Mouse (Mus musculus): ENCODE measurements around the gene Bag2. TPM values are rescaled to one million over a fixed set of nuclear protein-coding genes. Genes with fewer than 3 reads are reported as not detected.
A peak's percentile ranks its signal among the peaks of the same experiment; 100 is the strongest.

Bag2 gene
- polyA plus RNA-seq, 1 experiment from 2014 or later: 28.4 TPM

DNA sequence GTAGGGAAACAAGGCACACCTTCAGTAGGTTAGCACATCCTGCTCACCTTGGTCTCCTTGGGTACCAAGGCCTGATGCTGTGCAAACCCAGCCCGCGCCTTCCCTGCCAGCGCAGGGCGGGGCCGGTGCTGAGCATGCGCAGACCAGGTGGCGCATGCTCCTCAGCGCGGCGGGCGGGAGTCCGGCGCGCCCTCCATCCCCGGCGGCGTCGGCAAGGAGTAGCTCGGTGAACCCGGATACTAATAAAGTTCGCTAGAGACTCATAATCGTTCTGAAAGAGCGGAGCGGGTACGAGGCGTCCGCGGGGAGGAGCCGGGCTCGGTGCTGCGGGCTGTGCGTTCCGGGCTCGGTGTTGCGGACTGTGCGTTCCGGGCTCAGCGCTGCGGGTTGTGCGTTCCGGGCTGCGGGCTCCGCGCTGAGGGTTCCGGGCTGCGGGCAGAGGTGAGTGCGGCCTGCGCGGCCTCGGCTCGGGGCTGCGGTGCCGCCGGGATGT, 37.8 kb downstream of the Bag2 start, which contains the start of gene Rab23:
Gene Rab23 (plus strand): TSS at position 155 of the 493 bp plus-strand sequence.
- Histone ChIP-seq H3K27me3 (ENCODE audit: control insufficient read depth, insufficient read depth, low read length) (no peaks in the 10 kb centered on the region), H3K27ac (ENCODE audit: low read depth, low read length) (peak within 1 kb of the TSS; percentile 90), H3K36me3 (ENCODE audit: control insufficient read depth, insufficient read depth, low read length) (no peaks in the 10 kb centered on the region), H3K4me2 (replicated peaks; ENCODE audit: low read depth, low read length) (peak within 1 kb of the TSS; percentile 69), H3K9me3 (ENCODE audit: control insufficient read depth, low read length) (no peaks in the 10 kb centered on the region), H3K4me3 (ENCODE audit: low read depth, low read length) (peak within 1 kb of the TSS; percentile 77), H3K9ac (ENCODE audit: low read depth, low read length) (peak within 1 kb of the TSS; percentile 91), H3K4me1 (replicated peaks; ENCODE audit: control insufficient read depth, insufficient read depth, low read length) (no peaks in the 10 kb centered on the region; the same call in 1 of the 2 replicates)
- ATAC-seq (ENCODE audit: low FRiP score) (peak; percentile 96), DNase-seq (ENCODE audit: low spot score) (peak; percentile 90)
- WGBS: under 1% methylated on average over 50 of the region's 54 CpGs

DNA sequence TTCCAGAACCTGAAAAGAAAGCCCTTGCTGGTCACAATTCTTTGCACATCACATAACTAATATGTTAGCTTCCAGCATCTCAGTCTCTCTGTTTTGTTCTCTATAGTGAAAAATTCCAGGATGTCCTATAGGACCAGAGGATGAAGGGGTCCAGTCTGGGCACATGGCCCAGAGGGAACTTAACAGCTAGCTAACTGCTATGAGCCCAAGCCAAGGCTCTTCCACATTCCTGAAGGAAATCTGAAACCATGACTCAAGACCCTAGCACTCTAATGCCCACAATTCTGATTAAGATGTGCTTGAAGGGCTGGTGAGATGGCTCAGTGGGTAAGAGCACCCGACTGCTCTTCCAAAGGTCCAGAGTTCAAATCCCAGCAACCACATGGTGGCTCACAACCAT, 40.0 kb downstream of the Bag2 start:
- Histone ChIP-seq H3K27me3 (ENCODE audit: control insufficient read depth, insufficient read depth, low read length) (no peaks in the 10 kb centered on the region), H3K4me1 (replicated peaks; ENCODE audit: control insufficient read depth, insufficient read depth, low read length) (no peaks in the 10 kb centered on the region; the same call in 1 of the 2 replicates), H3K9ac (ENCODE audit: low read depth, low read length) (no peak overlapping the region), H3K9me3 (ENCODE audit: control insufficient read depth, low read length) (no peaks in the 10 kb centered on the region), H3K4me2 (replicated peaks; ENCODE audit: low read depth, low read length) (no peak overlapping the region), H3K4me3 (ENCODE audit: low read depth, low read length) (no peak overlapping the region), H3K27ac (ENCODE audit: low read depth, low read length) (no peak overlapping the region), H3K36me3 (ENCODE audit: control insufficient read depth, insufficient read depth, low read length) (no peaks in the 10 kb centered on the region)
- ATAC-seq (ENCODE audit: low FRiP score) (no peak), DNase-seq (ENCODE audit: low spot score) (no peak)
- WGBS: 93% methylated on average over 1 of the region's 1 CpGs

DNA sequence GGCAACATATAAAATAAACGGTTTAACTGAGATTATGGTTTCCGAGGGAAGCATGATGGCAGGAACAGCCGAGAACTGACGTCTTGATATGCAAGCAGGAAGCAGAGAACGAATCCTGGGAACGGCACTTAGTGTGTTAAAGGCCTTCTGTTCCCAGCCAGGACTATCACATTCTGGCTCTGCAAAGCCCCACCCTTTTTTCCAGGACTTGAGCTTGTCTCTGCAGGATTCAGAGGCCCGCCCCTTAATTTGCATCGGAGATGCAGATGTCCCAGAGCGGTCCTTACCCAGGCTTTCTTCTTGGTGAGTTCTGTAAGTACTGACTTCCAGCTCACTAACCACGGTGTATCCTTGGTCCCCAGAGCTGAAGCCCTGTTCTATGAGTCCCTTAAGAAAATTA, 42.8 kb downstream of the Bag2 start:
- no peaks in the 10 kb centered on the region for H3K36me3 ChIP-seq (ENCODE audit: control insufficient read depth, insufficient read depth, low read length)
- 6% methylated on average over 10 of the region's 10 CpGs for WGBS
- H3K9ac ChIP-seq (ENCODE audit: low read depth, low read length): no peak overlapping the region
- H3K4me1 ChIP-seq (replicated peaks; ENCODE audit: control insufficient read depth, insufficient read depth, low read length): no peaks in the 10 kb centered on the region
- peak; percentile 42 for DNase-seq (ENCODE audit: low spot score)
- H3K4me3 ChIP-seq (ENCODE audit: low read depth, low read length): no peak overlapping the region
- ATAC-seq (ENCODE audit: low FRiP score): peak; percentile 26
- no peaks in the 10 kb centered on the region for H3K27me3 ChIP-seq (ENCODE audit: control insufficient read depth, insufficient read depth, low read length)
- H3K4me2 ChIP-seq (replicated peaks; ENCODE audit: low read depth, low read length): no peak overlapping the region; the same call in 1 of the 2 replicates
- H3K9me3 ChIP-seq (ENCODE audit: control insufficient read depth, low read length): no peaks in the 10 kb centered on the region
- no peak overlapping the region for H3K27ac ChIP-seq (ENCODE audit: low read depth, low read length)

DNA sequence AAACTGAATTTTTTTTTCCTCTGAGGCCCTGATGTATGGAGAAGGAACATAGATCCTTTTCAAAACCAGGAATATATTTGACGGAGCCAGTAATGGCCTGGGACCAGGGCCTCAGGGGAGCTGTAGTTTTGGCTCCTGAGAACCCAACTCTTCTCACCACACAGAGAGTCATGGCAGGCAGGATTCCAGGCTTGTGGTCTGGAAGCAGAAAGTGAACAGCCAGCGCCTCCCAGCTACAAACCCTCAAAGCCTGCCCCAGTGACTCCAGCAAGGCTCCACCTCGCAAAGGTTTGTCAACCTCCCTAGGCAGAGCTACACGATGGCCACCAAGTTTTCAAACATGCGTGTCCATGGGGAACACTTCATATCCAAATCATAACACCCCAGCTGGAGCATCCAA, 45.6 kb downstream of the Bag2 start:
- no peaks in the 10 kb centered on the region for H3K9me3 ChIP-seq (ENCODE audit: control insufficient read depth, low read length)
- H3K4me1 ChIP-seq (replicated peaks; ENCODE audit: control insufficient read depth, insufficient read depth, low read length): no peaks in the 10 kb centered on the region
- ATAC-seq (ENCODE audit: low FRiP score) (no peak), DNase-seq (ENCODE audit: low spot score) (no peak)
- H3K36me3 ChIP-seq (ENCODE audit: control insufficient read depth, insufficient read depth, low read length): no peaks in the 10 kb centered on the region
- no peak overlapping the region for H3K27ac ChIP-seq (ENCODE audit: low read depth, low read length)
- no peak overlapping the region for H3K4me3 ChIP-seq (ENCODE audit: low read depth, low read length)
- no peaks in the 10 kb centered on the region for H3K27me3 ChIP-seq (ENCODE audit: control insufficient read depth, insufficient read depth, low read length)
- H3K4me2 ChIP-seq (replicated peaks; ENCODE audit: low read depth, low read length): no peak overlapping the region
- H3K9ac ChIP-seq (ENCODE audit: low read depth, low read length): no peak overlapping the region
- WGBS: 89% methylated on average over 5 of the region's 5 CpGs

DNA sequence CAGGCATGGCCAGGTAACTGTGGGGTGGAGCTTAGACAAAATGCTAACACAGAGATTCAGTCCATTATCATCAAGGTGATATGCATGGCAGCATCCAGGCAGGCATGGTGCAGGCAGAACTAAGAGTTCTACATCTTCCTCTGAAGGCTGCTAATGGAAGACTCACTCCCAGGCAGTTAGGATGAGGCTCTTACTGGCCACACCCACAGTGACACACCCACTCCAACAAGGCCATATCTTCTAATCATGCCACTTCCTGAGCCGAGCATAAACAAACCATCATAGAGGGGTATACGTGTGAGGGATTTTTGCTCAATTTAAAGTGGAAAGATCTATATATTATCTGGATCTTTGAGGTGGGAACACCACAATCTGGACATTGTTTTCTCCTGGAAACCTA, 48.0 kb downstream of the Bag2 start:
- no peak for ATAC-seq (ENCODE audit: low FRiP score)
- no peaks in the 10 kb centered on the region for H3K36me3 ChIP-seq (ENCODE audit: control insufficient read depth, insufficient read depth, low read length)
- no peak overlapping the region for H3K27ac ChIP-seq (ENCODE audit: low read depth, low read length)
- H3K9me3 ChIP-seq (ENCODE audit: control insufficient read depth, low read length): no peaks in the 10 kb centered on the region
- DNase-seq (ENCODE audit: low spot score): no peak
- no peaks in the 10 kb centered on the region for H3K4me1 ChIP-seq (replicated peaks; ENCODE audit: control insufficient read depth, insufficient read depth, low read length)
- WGBS: 80% methylated on average over 2 of the region's 2 CpGs
- H3K4me2 ChIP-seq (replicated peaks; ENCODE audit: low read depth, low read length): no peak overlapping the region
- H3K4me3 ChIP-seq (ENCODE audit: low read depth, low read length): no peak overlapping the region
- no peaks in the 10 kb centered on the region for H3K27me3 ChIP-seq (ENCODE audit: control insufficient read depth, insufficient read depth, low read length)
- H3K9ac ChIP-seq (ENCODE audit: low read depth, low read length): no peak overlapping the region

DNA sequence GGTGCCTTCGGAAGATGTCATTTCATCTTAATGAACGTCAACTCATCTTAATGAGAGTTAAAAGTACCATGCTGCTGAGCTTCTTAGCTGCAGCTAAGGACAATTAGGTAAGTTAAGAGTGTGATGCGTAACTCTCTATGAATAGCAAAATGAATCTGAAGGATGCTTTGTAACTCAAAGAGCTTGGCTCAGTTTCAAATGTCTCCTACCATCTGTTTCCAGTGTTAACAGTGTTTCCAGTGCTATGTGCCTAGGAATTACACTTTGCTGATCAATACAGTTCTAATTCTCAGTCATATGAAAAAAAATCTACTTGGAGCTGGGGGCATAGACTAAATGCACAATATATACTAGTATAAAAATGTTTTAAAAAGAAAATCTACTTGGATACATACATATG, 56.4 kb downstream of the Bag2 start:
- no peak for ATAC-seq (ENCODE audit: low FRiP score)
- no peak overlapping the region for H3K9ac ChIP-seq (ENCODE audit: low read depth, low read length)
- no peak overlapping the region for H3K4me2 ChIP-seq (replicated peaks; ENCODE audit: low read depth, low read length)
- H3K4me3 ChIP-seq (ENCODE audit: low read depth, low read length): no peak overlapping the region
- no peaks in the 10 kb centered on the region for H3K4me1 ChIP-seq (replicated peaks; ENCODE audit: control insufficient read depth, insufficient read depth, low read length)
- WGBS: 91% methylated on average over 3 of the region's 3 CpGs
- no peak overlapping the region for H3K27ac ChIP-seq (ENCODE audit: low read depth, low read length)
- no peak for DNase-seq (ENCODE audit: low spot score)
- no peaks in the 10 kb centered on the region for H3K9me3 ChIP-seq (ENCODE audit: control insufficient read depth, low read length)
- H3K27me3 ChIP-seq (ENCODE audit: control insufficient read depth, insufficient read depth, low read length): no peaks in the 10 kb centered on the region
- no peaks in the 10 kb centered on the region for H3K36me3 ChIP-seq (ENCODE audit: control insufficient read depth, insufficient read depth, low read length)

DNA sequence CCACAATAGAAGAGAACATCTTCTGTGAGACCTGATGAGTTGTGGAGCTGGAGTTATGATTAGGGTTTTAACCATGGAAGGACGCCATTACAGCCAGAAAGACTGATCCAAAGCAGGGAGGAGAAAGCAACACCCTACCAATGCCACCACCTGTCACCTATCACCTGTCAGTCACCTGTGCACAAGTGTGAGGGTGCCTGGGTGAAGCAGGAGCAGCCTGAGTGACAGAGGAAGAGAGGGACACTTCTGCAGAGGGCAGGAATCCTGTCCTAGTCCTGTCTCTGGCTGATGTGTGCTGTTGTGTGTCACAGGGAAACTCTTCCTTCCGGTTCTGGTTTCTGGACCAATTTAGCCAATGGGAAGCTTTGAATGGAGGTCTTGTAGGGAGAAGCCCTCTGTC, 61.6 kb downstream of the Bag2 start:
- WGBS: 89% methylated on average over 2 of the region's 2 CpGs

More for the DNA sequence above, 61.6 kb downstream of the Bag2 start:
- Histone ChIP-seq H3K9ac (ENCODE audit: low read depth, low read length) (no peak overlapping the region), H3K4me1 (replicated peaks; ENCODE audit: control insufficient read depth, insufficient read depth, low read length) (no peaks in the 10 kb centered on the region), H3K36me3 (ENCODE audit: control insufficient read depth, insufficient read depth, low read length) (no peaks in the 10 kb centered on the region), H3K4me2 (replicated peaks; ENCODE audit: low read depth, low read length) (no peak overlapping the region), H3K27me3 (ENCODE audit: control insufficient read depth, insufficient read depth, low read length) (no peaks in the 10 kb centered on the region), H3K4me3 (ENCODE audit: low read depth, low read length) (no peak overlapping the region), H3K9me3 (ENCODE audit: control insufficient read depth, low read length) (no peaks in the 10 kb centered on the region), H3K27ac (ENCODE audit: low read depth, low read length) (no peak overlapping the region)
- ATAC-seq (ENCODE audit: low FRiP score): no peak
- no peak for DNase-seq (ENCODE audit: low spot score)

Other genes starting within 250 kb of the Bag2 start
- 44.1 and 48.5 TPM in 2 replicates for gene Prim2, start 88.0 kb downstream of the Bag2 start, polyA plus RNA-seq (2014; fragmentation: Nextera tagmentation; extraction: Ambion mirVana)
- gene Rab23, start 37.9 kb downstream of the Bag2 start, polyA plus RNA-seq (2014; fragmentation: Nextera tagmentation; extraction: Ambion mirVana): 23.2 and 25.2 TPM in 2 replicates
- 46.3 and 49.5 TPM in 2 replicates for gene Zfp451, start 56.8 kb upstream of the Bag2 start, polyA plus RNA-seq (2014; fragmentation: Nextera tagmentation; extraction: Ambion mirVana)
- 2.3 and 3.8 TPM in 2 replicates for gene Bend6, start 150.0 kb upstream of the Bag2 start, polyA plus RNA-seq (2014; fragmentation: Nextera tagmentation; extraction: Ambion mirVana)
- gene Dst, start 150.4 kb upstream of the Bag2 start, polyA plus RNA-seq (2014; fragmentation: Nextera tagmentation; extraction: Ambion mirVana): 36.5 and 60.0 TPM in 2 replicates